Comparison of ENCODE assay signal across 8 mouse cellular contexts in genomic region chr5:81021864-81022305, GRCm38 (mm10). TPM values are rescaled to one million over a fixed set of nuclear protein-coding genes. Genes with fewer than 3 reads are reported as not detected.
A peak's percentile ranks its signal among the peaks of the same experiment; 100 is the strongest.
DNase-seq lines count a peak whose midpoint lies in the region; ATAC-seq and TF ChIP-seq lines count a peak whose summit lies in the region.

No protein-coding gene starts in this region.

- H3K9me3 ChIP-seq in forebrain, embryonic 11.5 days (ENCODE audit: control insufficient read depth, low read length) = no peaks in the 10 kb centered on the region
- H3K9me3 ChIP-seq in intestine, embryonic 14.5 days (ENCODE audit: control insufficient read depth, low read length) = no peaks in the 10 kb centered on the region
- no peaks in the 10 kb centered on the region for H3K9me3 ChIP-seq in liver, postnatal 0 days (ENCODE audit: low read length)

- DNase-seq in kidney, adult 18-20 months = peak; percentile 8
- DNase-seq in kidney, postnatal 10 days = no peak
- DNase-seq in ZHBTc4 (ENCODE audit: low read depth, low spot score) = peak; percentile 30
- DNase-seq in forebrain, embryonic 11.5 days (ENCODE audit: low spot score) = peak; percentile 64
- DNase-seq in intestine, embryonic 14.5 days (ENCODE audit: low spot score) = peak; percentile 69
- no peak for DNase-seq in liver, postnatal 0 days

- no peak for ATAC-seq in forebrain, embryonic 11.5 days (replicated peaks; ENCODE audit: low FRiP score)
- ATAC-seq in intestine, embryonic 14.5 days (replicated peaks; ENCODE audit: low FRiP score, low TSS enrichment, low read depth) = no peak
- ATAC-seq in liver, postnatal 0 days = no peak
- no peak for ATAC-seq in granulocyte monocyte progenitor cell, adult 5-6 weeks (replicated peaks; ENCODE audit: poor library complexity, severe bottlenecking)

- no peak for TF ChIP-seq POLR2A in small intestine, adult 2 months (IDR thresholded peaks at IDR 0.05; ENCODE audit: low read depth, low read length)

- peak overlapping the region; percentile 67 for H3K4me3 ChIP-seq in forebrain, embryonic 11.5 days (ENCODE audit: low read depth, low read length)
- H3K4me3 ChIP-seq in intestine, embryonic 14.5 days (ENCODE audit: low read depth, low read length) = peak overlapping the region; percentile 58
- H3K4me3 ChIP-seq in liver, postnatal 0 days (ENCODE audit: low read depth, low read length) = peak overlapping the region; percentile 55
- peak overlapping the region; percentile 68 for H3K4me3 ChIP-seq in small intestine, adult 2 months (ENCODE audit: low read depth, low read length)

- peak overlapping the region; percentile 78 for H3K9ac ChIP-seq in forebrain, embryonic 11.5 days (ENCODE audit: low read length)
- peak overlapping the region; percentile 63 for H3K9ac ChIP-seq in intestine, embryonic 14.5 days (ENCODE audit: low read length)
- no peak overlapping the region for H3K9ac ChIP-seq in liver, postnatal 0 days (replicated peaks)

- H3K36me3 ChIP-seq in forebrain, embryonic 11.5 days (ENCODE audit: control insufficient read depth, insufficient read depth, low read length) = no peaks in the 10 kb centered on the region
- no peaks in the 10 kb centered on the region for H3K36me3 ChIP-seq in intestine, embryonic 14.5 days (ENCODE audit: control insufficient read depth, insufficient read depth, low read length)
- H3K36me3 ChIP-seq in liver, postnatal 0 days (replicated peaks; ENCODE audit: insufficient read depth, low read length) = no peaks in the 10 kb centered on the region
- H3K36me3 ChIP-seq in small intestine, adult 2 months (ENCODE audit: control insufficient read depth, insufficient read depth, low read length) = no peaks in the 10 kb centered on the region

- 1% methylated on average over 21 of the region's 21 CpGs for WGBS in forebrain, embryonic 11.5 days
- WGBS in intestine, embryonic 14.5 days = under 1% methylated on average over 21 of the region's 21 CpGs
- WGBS in liver, postnatal 0 days (ENCODE audit: insufficient replicate concordance) = 2% methylated on average over 21 of the region's 21 CpGs
- 3% methylated on average over 21 of the region's 21 CpGs for WGBS in small intestine, adult 2 months

- TF ChIP-seq CTCF in liver, postnatal 0 days (IDR thresholded peaks at IDR 0.05; ENCODE audit: low read depth) = no peak
- TF ChIP-seq CTCF in small intestine, adult 2 months (IDR thresholded peaks at IDR 0.05; ENCODE audit: extremely low read depth, insufficient read length, insufficient replicate concordance, low read depth, low read length) = no peak

- H3K4me2 ChIP-seq in forebrain, embryonic 11.5 days (ENCODE audit: low read depth, low read length, severe bottlenecking) = peak overlapping the region; percentile 85
- H3K4me2 ChIP-seq in intestine, embryonic 14.5 days (ENCODE audit: low read length) = peak overlapping the region; percentile 55
- H3K4me2 ChIP-seq in liver, postnatal 0 days (ENCODE audit: low read depth, low read length) = peak overlapping the region; percentile 84

- no peak for TF ChIP-seq EP300 in liver, postnatal 0 days (IDR thresholded peaks at IDR 0.05; ENCODE audit: low read depth)

- H3K4me1 ChIP-seq in forebrain, embryonic 11.5 days (replicated peaks; ENCODE audit: control insufficient read depth, insufficient read depth, low read length) = peaks cover 8% of the 10 kb centered on the region; the same call in 1 of the 2 replicates
- peaks cover 15% of the 10 kb centered on the region; the same call in 1 of the 2 replicates for H3K4me1 ChIP-seq in intestine, embryonic 14.5 days (replicated peaks; ENCODE audit: control insufficient read depth, insufficient read depth, low read length)
- no peaks in the 10 kb centered on the region; the same call in none of the 2 replicates for H3K4me1 ChIP-seq in liver, postnatal 0 days (ENCODE audit: insufficient read depth)
- H3K4me1 ChIP-seq in small intestine, adult 2 months (ENCODE audit: control insufficient read depth, insufficient read depth, insufficient read length, low read length) = peaks cover 7% of the 10 kb centered on the region; the same call in 1 of the 2 replicates

- H3K27ac ChIP-seq in forebrain, embryonic 11.5 days (ENCODE audit: low read depth, low read length) = no peak overlapping the region
- H3K27ac ChIP-seq in intestine, embryonic 14.5 days (ENCODE audit: low read depth) = no peak overlapping the region
- H3K27ac ChIP-seq in liver, postnatal 0 days (ENCODE audit: low read depth) = no peak overlapping the region
- H3K27ac ChIP-seq in small intestine, adult 2 months (ENCODE audit: insufficient read depth, low read depth, low read length) = peak overlapping the region; percentile 3; the same call in 1 of the 2 replicates

- peaks cover 27% of the 10 kb centered on the region for H3K27me3 ChIP-seq in forebrain, embryonic 11.5 days (ENCODE audit: control insufficient read depth, insufficient read depth, low read length)
- H3K27me3 ChIP-seq in intestine, embryonic 14.5 days (replicated peaks; ENCODE audit: control insufficient read depth, insufficient read depth, low read length) = no peaks in the 10 kb centered on the region
- H3K27me3 ChIP-seq in liver, postnatal 0 days (ENCODE audit: insufficient read depth, low read length) = peaks cover 56% of the 10 kb centered on the region
- H3K27me3 ChIP-seq in small intestine, adult 2 months (ENCODE audit: control insufficient read depth, insufficient read depth, low read length) = peaks cover 33% of the 10 kb centered on the region

RNA-seq across cellular contexts. Expression of gene Adgrl3, which starts 1.9 kb away (rescaled TPM):
- polyA plus RNA-seq in forebrain, embryonic 11.5 days (2014; fragmentation: Nextera tagmentation; extraction: Ambion mirVana) = 17.6 and 19.4 TPM in 2 replicates
- polyA plus RNA-seq in intestine, embryonic 14.5 days (2014; fragmentation: Nextera tagmentation; extraction: Ambion mirVana) = 13.5 and 14.9 TPM in 2 replicates
- polyA plus RNA-seq in liver, postnatal 0 days (2015; fragmentation: Nextera tagmentation; extraction: Ambion mirVana) = 0.73 and 1.1 TPM in 2 replicates
- polyA plus RNA-seq in small intestine, adult 2 months (2012; rRNA removed) = 2.1 and 3.6 TPM in 2 replicates
- total RNA-seq in granulocyte monocyte progenitor cell, adult 5-6 weeks (2014; fragmentation: Nextera tagmentation) = not detected in 2 replicates
- total RNA-seq in granulocyte monocyte progenitor cell, adult 5-6 weeks (2017) = not detected in 2 replicates

Comparison
In these comparisons a context has a peak if more than half of its experiments do, and no peak if none do; other contexts are left out.
1. DNase-seq: peak in kidney, adult 18-20 months (single experiment), ZHBTc4 (single experiment), forebrain, embryonic 11.5 days (single experiment) and intestine, embryonic 14.5 days (single experiment); none in kidney, postnatal 10 days (single experiment) and liver, postnatal 0 days (single experiment).
2. Peak in every context shown above with its lines, with median percentiles within 50 percentile points of each other: H3K4me2 ChIP-seq and H3K4me3 ChIP-seq.